11 mouse cellular contexts compared by ENCODE assay signal in the genomic region with DNA sequence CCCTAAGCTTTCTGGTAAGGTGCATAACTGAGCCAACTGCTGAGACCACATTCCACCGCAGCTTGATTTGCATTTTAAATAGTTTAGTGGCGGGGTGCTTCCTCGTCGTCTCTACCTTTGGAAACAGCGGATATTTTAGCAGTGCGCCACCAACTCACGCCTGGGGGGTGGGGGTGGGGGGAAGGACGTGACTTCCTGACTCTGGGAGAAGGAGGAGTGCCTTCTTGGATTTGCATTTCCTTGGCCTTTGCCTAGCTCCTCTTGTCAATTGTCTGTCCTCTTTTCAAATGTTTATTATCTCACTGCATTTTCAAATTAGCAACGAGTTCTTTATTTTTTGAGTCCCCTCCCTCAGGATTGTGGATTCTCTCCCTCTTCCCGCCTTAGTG. TPM values are rescaled to one million over a fixed set of nuclear protein-coding genes. Genes with fewer than 3 reads are reported as not detected.
DNase-seq lines count a peak whose midpoint lies in the region; ATAC-seq and TF ChIP-seq lines count a peak whose summit lies in the region.
"Had no signal": no experiment of that assay in that cellular context is flagged by ENCODE, and none has a peak within 500 bp of the region (broad histone marks: within the 10 kb centered on the region; RNA-seq: fewer than 3 reads in every experiment).

No protein-coding gene starts in this region.

- peak overlapping the region; percentile 64 for H3K4me2 ChIP-seq in lung, embryonic 16.5 days (ENCODE audit: low read depth, low read length)
- peak overlapping the region; percentile 27 for H3K4me2 ChIP-seq in forebrain, postnatal 0 days (ENCODE audit: low read depth)
- peak overlapping the region; percentile 32; the same call in 1 of the 2 replicates for H3K4me2 ChIP-seq in liver, postnatal 0 days (ENCODE audit: low read depth, low read length)

- no peaks in the 10 kb centered on the region for H3K36me3 ChIP-seq in lung, embryonic 16.5 days (ENCODE audit: control insufficient read depth, insufficient read depth, low read length)
- H3K36me3 ChIP-seq in forebrain, postnatal 0 days (ENCODE audit: insufficient read depth): no peaks in the 10 kb centered on the region
- no peaks in the 10 kb centered on the region for H3K36me3 ChIP-seq in liver, postnatal 0 days (replicated peaks; ENCODE audit: insufficient read depth, low read length)
- H3K36me3 ChIP-seq: liver, embryonic 15.5 days had no signal

- ATAC-seq in lung, embryonic 16.5 days (ENCODE audit: low read depth): no peak
- no peak for ATAC-seq in forebrain, postnatal 0 days
- ATAC-seq in liver, postnatal 0 days: no peak

- peak overlapping the region; percentile 39 for H3K4me3 ChIP-seq in lung, embryonic 16.5 days (ENCODE audit: low read length)
- H3K4me3 ChIP-seq in forebrain, postnatal 0 days (ENCODE audit: low read depth, low read length): no peak overlapping the region
- H3K4me3 ChIP-seq in liver, postnatal 0 days (ENCODE audit: low read depth, low read length): peak overlapping the region; percentile 22; the same call in 1 of the 2 replicates
- H3K4me3 ChIP-seq: liver, embryonic 15.5 days had no signal

- no peak for TF ChIP-seq CTCF in forebrain, postnatal 0 days (IDR thresholded peaks at IDR 0.05; ENCODE audit: low read depth)
- no peak for TF ChIP-seq CTCF in liver, postnatal 0 days (IDR thresholded peaks at IDR 0.05; ENCODE audit: low read depth)

- peaks cover 14% of the 10 kb centered on the region for H3K4me1 ChIP-seq in lung, embryonic 16.5 days (replicated peaks; ENCODE audit: control insufficient read depth, insufficient read depth, low read length)
- H3K4me1 ChIP-seq in forebrain, postnatal 0 days (ENCODE audit: insufficient read depth): no peaks in the 10 kb centered on the region
- peaks cover 4% of the 10 kb centered on the region for H3K4me1 ChIP-seq in liver, postnatal 0 days (ENCODE audit: insufficient read depth)
- H3K4me1 ChIP-seq: liver, embryonic 15.5 days had no signal

- 2% methylated on average over 10 of the region's 10 CpGs for WGBS in lung, embryonic 16.5 days
- WGBS in forebrain, postnatal 0 days: under 1% methylated on average over 10 of the region's 10 CpGs
- 7% methylated on average over 10 of the region's 10 CpGs for WGBS in liver, postnatal 0 days (ENCODE audit: insufficient replicate concordance)

- TF ChIP-seq EP300 in liver, postnatal 0 days (IDR thresholded peaks at IDR 0.05; ENCODE audit: low read depth): no peak

- no peaks in the 10 kb centered on the region for H3K9me3 ChIP-seq in lung, embryonic 16.5 days (ENCODE audit: control insufficient read depth, low read length)
- H3K9me3 ChIP-seq in forebrain, postnatal 0 days (ENCODE audit: low read length): no peaks in the 10 kb centered on the region
- H3K9me3 ChIP-seq in liver, postnatal 0 days (ENCODE audit: low read length): no peaks in the 10 kb centered on the region
- H3K9me3 ChIP-seq: liver, embryonic 15.5 days had no signal

- H3K9ac ChIP-seq in lung, embryonic 16.5 days (ENCODE audit: low read length): no peak overlapping the region
- no peak overlapping the region for H3K9ac ChIP-seq in forebrain, postnatal 0 days
- no peak overlapping the region for H3K9ac ChIP-seq in liver, postnatal 0 days (replicated peaks)
- H3K9ac ChIP-seq: liver, embryonic 15.5 days had no signal

- no peak for DNase-seq in lung, postnatal 10 days
- no peak for DNase-seq in forebrain, postnatal 0 days
- DNase-seq in liver, postnatal 0 days: no peak
- DNase-seq in right cerebral cortex, postnatal 25 days: no peak
- DNase-seq in gastrocnemius, postnatal 14 days: no peak
- no peak for DNase-seq in left cerebral cortex, adult 8-10 months (ENCODE audit: low spot score in 2 of 2)
- DNase-seq in right cerebral cortex, postnatal 36 days (ENCODE audit: low spot score in 2 of 2): no peak
- DNase-seq: cerebellum, postnatal 25 days; heart, postnatal 14 days had no signal

- peaks cover 10% of the 10 kb centered on the region for H3K27me3 ChIP-seq in lung, embryonic 16.5 days (ENCODE audit: control insufficient read depth, insufficient read depth, low read depth, low read length)
- peaks cover 13% of the 10 kb centered on the region for H3K27me3 ChIP-seq in forebrain, postnatal 0 days (ENCODE audit: insufficient read depth, low read length)
- peaks cover 28% of the 10 kb centered on the region for H3K27me3 ChIP-seq in liver, postnatal 0 days (ENCODE audit: insufficient read depth, low read length)

- intact Hi-C loops in gastrocnemius, postnatal 14 days (cut with DNase I; ENCODE audit: low total_unique reads): no loop called here

- no peak overlapping the region for H3K27ac ChIP-seq in lung, embryonic 16.5 days (ENCODE audit: low read length)
- no peak overlapping the region for H3K27ac ChIP-seq in forebrain, postnatal 0 days (ENCODE audit: low read depth, low read length)
- H3K27ac ChIP-seq in liver, postnatal 0 days (ENCODE audit: low read depth): no peak overlapping the region
- H3K27ac ChIP-seq: liver, embryonic 15.5 days had no signal

RNA-seq across cellular contexts. Expression of a gene that starts 1.4 kb away (rescaled TPM):
- polyA plus RNA-seq in lung, embryonic 16.5 days (2015; fragmentation: Nextera tagmentation; extraction: Ambion mirVana): 0.09 and 0.18 TPM in 2 replicates
- not detected in 2 replicates for total RNA-seq in forebrain, postnatal 0 days (2014; rRNA removed)
- polyA plus RNA-seq in forebrain, postnatal 0 days (2015; fragmentation: Nextera tagmentation; extraction: Ambion mirVana): 0.05 TPM in 1 of 2 replicates, not detected in the other
- polyA plus RNA-seq in liver, postnatal 0 days (2015; fragmentation: Nextera tagmentation; extraction: Ambion mirVana): not detected in 2 replicates
- not detected for total RNA-seq in gastrocnemius, postnatal 14 days (2021)
- under 1 TPM in 2 of 4 experiments, not detected in 2; 0.14 to 0.15 TPM for total RNA-seq in left cerebral cortex, adult 8-10 months (2022)
- total RNA-seq: heart, postnatal 14 days had no signal
- polyA plus RNA-seq: liver, embryonic 15.5 days had no signal
